Mouse (Mus musculus): ENCODE results near the gene Gm47959.
"Not testable (repeated sequence)": the region's sequence is repeated elsewhere in the genome, so short reads cannot be mapped to it uniquely, and the experiment has no call there.

The Gm47959 gene

DNA sequence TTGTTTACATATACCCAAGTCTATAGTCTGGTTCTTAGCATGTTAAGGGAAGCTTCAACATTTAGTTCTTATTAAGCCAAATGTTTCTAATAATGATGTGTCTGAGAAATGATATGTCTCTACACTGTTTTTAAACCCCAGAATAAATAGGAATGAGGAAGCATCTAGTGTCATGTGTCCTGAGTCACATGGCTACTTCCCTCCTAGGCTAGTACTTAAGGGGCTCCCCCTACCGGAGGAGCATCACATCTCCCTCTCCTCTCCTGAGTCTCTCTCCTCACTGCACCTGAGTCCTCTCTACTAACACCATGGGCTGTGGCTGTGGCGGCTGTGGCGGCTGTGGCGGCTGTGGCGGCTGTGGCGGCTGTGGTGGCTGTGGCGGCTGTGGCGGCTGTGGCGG lies at the start of gene Gm47959:
Gm47959 (plus strand) TSS at position 243 of the 400 bp plus-strand sequence.
- not testable (repeated sequence) for DNase-seq (ENCODE audit: low spot score)

DNA sequence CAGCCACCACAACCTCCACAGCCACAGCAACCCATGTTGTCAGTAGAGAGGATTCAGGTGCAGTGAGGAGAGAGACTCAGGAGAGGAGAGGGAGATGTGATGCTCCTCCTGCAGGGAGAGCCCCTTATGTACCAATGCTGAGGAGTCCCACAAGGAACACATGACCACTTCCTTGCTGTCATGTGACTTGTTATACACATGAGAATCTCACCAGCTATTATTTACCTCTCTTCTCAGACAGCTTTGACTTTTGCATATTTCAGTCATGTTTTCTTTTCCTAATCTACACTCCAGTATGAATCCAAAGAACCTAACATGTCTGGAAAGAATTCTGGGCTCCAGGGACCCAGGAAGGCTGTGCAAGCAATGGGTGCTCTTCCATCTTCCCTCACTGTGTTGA lies 44.4 kb upstream of the Gm47959 start, which contains the start of gene Gm7544:
Gm7544 (minus strand) TSS at position 101 of the 400 bp plus-strand sequence.
- not testable (repeated sequence) for DNase-seq (ENCODE audit: low spot score)

DNA sequence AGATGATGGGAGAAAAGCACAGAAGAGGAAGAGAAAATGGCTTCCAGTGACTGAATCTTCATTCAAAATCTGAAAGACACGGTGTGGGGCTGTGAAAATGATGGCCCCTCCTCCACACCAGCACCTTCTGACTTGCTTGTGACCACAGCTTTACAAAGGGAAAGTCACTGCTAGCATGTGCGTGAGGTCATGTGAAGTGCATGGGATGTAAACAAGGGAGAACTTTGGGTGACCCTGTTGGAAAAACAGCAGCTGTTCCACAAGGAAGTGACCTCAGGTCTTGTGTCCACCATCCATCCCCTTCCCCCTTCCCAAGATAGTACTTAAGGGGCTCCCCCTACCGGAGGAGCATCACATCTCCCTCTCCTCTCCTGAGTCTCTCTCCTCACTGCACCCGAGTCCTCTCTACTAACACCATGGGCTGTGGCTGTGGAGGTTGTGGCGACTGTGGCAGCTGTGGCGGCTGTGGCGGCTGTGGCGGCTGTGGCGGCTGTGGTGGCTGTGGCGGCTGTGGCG lies 40.4 kb upstream of the Gm47959 start, which contains the start of gene Gm47955:
Gm47955 (plus strand) TSS at position 417 of the 516 bp plus-strand sequence.
- DNase-seq (ENCODE audit: low spot score), result no peak

- no peak for DNase-seq (ENCODE audit: low spot score)
Observed at GRCm38 (mm10) chr1:82966413-82966812, 33.9 kb upstream of the Gm47959 start.

GRCm38 (mm10) chr1:82972046-82972445 lies 28.3 kb upstream of the Gm47959 start:
- DNase-seq (ENCODE audit: low spot score), result peak; percentile 17

DNA sequence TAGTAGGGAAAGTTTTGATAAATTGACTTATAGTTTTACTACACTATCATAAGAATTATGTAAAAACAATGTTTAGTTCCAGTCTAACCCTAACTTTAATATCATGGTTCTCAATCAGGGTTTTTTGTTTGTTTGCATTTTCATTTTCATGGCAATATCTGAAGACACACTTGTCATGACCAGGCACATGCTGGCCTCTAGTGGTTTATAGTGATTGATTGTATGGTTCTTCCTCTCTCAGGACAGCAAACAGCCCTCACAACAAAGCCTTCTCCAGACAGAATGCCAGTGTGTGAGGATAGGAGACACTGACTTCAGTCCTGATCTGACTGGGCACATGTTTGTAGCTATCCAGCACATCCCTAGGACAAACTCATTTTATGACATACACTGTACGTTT lies 27.1 kb upstream of the Gm47959 start:
- DNase-seq (ENCODE audit: low spot score), result no peak

GRCm38 (mm10) chr1:82973901-82974300 lies 26.4 kb upstream of the Gm47959 start:
- no peak for DNase-seq (ENCODE audit: low spot score)

DNA sequence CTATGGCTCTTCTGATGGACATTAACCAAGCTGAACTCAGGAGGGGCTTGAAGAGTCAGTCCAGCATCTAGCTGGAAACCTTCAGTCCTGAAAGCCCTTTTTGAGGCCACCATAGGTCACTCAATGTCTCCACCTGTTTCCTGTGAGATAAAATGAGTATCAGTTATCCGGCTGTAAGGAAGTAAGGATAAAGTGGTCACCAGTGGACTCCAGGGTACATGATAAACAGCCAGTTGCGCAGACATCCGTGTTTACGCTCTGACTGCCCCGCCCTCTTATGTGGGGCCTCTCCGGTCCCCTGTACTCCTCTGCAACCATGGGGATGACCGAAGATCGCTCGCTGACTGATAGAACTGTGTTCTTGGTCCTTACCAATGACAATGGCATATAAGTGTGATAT lies 26.0 kb upstream of the Gm47959 start:
- DNase-seq (ENCODE audit: low spot score), result no peak

DNA sequence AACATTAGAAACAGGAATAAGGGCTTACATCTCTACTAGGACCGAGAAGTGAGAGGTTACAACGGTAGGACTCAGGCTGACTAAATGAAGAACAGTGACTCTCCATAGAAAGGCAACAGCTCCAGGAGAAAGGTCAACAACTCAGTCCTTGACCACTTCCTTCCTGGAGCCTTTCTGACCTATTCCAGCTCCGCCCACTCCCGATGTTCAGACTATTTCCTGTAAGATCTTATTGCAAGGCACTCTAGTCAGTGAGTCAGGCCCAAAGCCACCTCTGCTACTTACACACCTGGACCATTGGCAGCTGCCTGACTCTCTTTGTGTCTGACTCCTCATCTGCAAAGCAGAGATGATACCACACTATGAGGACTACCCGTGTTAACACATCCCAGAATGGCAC lies 24.6 kb upstream of the Gm47959 start:
- no peak for DNase-seq (ENCODE audit: low spot score)

GRCm38 (mm10) chr1:82977840-82978239 lies 22.5 kb upstream of the Gm47959 start:
- DNase-seq (ENCODE audit: low spot score), result no peak

DNA sequence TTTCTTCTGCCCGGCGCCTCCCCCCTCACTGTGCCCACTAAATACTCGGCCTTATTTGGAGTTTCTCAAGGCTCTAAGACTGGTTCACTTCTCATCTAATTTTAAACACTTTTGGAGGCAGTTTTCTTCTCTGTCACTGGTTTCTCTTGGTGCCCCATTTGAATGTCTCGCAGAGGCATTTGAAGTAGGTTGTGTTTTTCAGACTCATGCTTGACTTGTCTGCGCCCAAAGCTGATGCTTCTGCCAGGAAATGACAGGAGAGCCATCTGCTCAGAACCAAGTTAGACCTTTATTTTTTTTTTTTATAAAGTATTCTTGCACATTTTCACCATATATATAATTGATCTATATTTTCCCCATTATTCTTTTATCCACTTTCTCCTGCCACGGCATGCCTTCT lies 13.6 kb upstream of the Gm47959 start:
- no peak for DNase-seq (ENCODE audit: low spot score)

- DNase-seq (ENCODE audit: low spot score), result peak; percentile 26
Observed at GRCm38 (mm10) chr1:82987530-82988198, 12.7 kb upstream of the Gm47959 start.

DNA sequence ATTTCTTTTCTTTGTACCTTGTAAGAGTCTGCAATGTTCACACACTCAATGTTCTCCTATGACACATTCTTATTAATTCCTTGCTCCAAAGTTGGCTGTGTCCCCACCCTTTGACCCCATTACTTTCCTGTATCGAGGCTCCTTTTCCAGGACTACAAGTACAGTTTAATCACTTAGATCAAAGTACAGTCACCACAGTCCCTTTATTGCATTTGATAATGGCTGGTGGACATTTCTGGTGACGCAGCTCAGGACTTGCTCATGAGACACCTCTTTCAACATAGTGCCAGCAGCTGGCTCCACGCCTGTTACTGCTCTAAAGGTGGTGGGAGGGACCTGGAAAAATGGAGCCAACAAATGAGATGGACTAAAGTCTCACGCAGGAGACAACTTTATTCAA lies 9.3 kb upstream of the Gm47959 start:
- DNase-seq (ENCODE audit: low spot score), result no peak

DNA sequence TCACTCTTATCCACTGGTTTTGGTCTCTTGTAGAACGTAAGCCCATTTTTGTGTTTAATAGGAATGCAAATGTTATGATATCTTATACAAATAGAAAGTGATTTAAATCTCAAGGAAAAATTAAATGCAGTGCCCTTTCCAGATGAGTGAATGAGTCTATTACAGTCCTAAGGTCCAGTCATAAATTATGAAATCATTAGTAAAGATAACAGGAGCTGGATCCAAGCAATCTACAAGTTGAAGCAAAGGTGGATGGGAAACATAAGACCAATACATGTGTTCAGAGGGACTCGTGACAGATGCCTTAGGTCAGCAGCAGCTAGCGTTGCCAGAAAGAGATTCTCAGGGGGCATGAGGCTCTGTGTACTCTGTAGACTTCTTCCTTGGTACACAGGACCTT lies 8.8 kb upstream of the Gm47959 start:
- DNase-seq (ENCODE audit: low spot score), result no peak

DNA sequence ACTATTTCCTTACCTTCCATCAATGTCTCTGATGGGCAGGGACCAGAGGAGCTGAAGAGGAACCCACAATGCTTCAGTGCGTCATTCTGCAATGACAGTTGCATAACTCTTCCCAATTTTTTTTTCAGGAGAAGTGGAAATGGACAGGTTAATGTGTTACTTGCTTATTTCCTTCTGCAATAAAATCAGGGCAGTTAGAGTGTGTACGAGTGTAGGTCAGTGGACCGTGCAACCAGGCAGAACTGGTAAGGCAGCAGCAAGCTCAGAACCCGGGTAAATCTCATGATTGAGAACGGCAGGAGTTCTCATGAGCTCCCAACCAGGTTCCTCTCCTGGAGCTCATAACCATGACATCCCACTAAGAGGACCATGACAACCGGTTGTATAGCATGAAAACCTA lies 8.3 kb upstream of the Gm47959 start:
- no peak for DNase-seq (ENCODE audit: low spot score)

GRCm38 (mm10) chr1:82993947-82994346 lies 6.4 kb upstream of the Gm47959 start:
- DNase-seq (ENCODE audit: low spot score), result no peak

GRCm38 (mm10) chr1:83006218-83007179 lies 6.2 kb downstream of the Gm47959 start:
- peak; percentile 12 for DNase-seq (ENCODE audit: low spot score)

GRCm38 (mm10) chr1:83007471-83007870 lies 7.1 kb downstream of the Gm47959 start:
- no peak for DNase-seq (ENCODE audit: low spot score)

DNA sequence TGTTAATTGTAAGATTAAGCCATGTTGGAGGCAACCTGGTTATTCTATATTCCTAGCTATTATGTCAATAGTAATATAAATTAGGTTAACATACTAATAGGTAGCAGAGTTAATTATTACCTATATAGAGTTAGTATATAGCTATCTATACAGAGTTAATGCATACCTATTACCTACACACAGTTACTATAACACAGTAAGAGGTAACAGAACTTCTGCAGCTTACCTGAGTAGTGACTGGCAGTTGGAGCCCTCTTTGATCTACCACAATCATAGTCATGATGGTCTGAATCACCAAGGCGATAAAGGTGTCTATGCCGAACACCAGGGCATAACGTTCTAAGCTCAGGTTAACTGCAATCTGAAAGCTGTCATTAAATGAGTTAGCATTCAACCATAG lies 14.1 kb downstream of the Gm47959 start:
- no peak for DNase-seq (ENCODE audit: low spot score)

DNA sequence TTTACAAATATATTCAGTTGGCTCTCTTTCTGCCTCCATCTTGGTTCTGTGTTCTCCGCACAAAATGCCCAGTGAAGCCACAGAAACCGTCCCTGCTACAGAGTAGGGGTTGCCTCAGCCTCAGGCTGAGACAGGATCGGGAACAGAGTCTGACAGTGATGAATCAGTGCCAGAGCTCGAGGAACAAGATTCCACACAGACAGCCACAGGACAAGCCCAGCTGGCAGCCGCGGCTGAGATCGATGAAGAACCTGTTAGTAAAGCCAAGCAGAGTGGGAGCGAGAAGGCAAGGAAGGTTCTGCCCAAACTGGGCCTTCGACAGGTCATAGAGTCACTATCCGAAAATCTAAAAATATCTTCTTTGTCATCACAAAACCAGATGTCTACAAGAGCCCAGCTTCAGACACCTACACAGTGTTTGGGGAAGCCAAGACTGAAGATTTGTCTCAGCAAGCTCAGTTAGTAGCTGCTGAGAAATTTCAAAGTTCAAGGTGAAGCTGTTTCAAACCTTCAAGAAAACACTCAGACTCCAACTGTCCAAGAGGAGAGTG lies 15.1 kb downstream of the Gm47959 start:
- no peak for DNase-seq (ENCODE audit: low spot score)

DNA sequence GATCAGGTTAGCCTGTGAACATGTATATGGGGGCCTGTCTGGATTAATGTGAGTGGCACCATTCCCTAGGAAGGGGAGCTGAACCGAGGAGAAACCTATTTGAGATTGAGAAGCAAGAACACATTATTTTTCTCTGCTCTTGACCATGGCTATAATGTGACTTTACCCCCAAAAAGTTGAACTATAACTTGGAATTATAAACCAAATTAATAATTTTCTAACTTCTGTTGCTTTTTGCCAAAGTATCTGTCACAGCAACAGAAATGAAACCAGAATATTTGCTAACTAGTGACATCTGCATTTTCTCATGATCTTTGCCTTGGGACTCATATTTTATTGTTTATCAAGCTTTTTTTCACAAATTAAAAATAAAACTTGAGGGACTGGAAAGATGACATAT lies 16.2 kb downstream of the Gm47959 start:
- DNase-seq (ENCODE audit: low spot score), result no peak

GRCm38 (mm10) chr1:83031950-83032349 lies 31.6 kb downstream of the Gm47959 start:
- no peak for DNase-seq (ENCODE audit: low spot score)
